Mouse (Mus musculus): ENCODE measurements around the gene Slc26a1.

Slc26a1 gene

DNA sequence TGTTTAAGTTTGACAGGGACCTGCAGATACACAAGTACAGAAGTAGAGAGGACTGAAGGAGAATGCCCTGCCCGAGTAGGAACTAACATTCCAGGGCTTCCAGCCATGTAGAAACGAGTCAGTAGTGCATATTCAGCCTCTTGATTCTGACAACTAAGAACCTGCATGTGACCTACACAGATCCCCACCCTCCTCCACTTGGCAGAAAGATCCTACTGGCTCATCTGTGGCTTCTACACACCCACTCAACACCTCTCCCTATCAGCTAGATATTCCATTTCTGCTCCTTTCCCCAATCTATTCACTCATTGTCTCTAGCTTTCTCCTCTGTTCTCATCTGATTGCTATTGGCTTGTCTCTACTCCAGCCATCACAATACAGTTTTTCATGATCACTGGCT lies 53.5 kb downstream of the Slc26a1 start:
- no peak for DNase-seq (ENCODE audit: low spot score in 2 of 2)

Measured in right cerebral cortex, postnatal 36 days (tissue).